Mouse (Mus musculus) heart, postnatal 36 days (tissue): ENCODE data around the gene Nbeal2. TPM values are rescaled to one million over a fixed set of nuclear protein-coding genes. Genes with fewer than 3 reads are reported as not detected.

Source experiments
- DNase-seq, 2 experiments: peaks; one replicate each; pipeline ENCODE4 v3.0.0; 2021 to 2022
- intact Hi-C: fragments of 180-260 bp; cut with DNase I; formaldehyde crosslinking; loops from one replicate; pipeline ENCODE4 v1.15.1; 2025
- total RNA-seq, 2 experiments: library from RNA; stranded (reverse); gene quantifications; 2 replicates each; pipeline ENCODE4 v1.2.3; 2021

The Nbeal2 gene
- total RNA-seq, 2 experiments from 2014 or later: 9.5 to 11.0 TPM

DNA sequence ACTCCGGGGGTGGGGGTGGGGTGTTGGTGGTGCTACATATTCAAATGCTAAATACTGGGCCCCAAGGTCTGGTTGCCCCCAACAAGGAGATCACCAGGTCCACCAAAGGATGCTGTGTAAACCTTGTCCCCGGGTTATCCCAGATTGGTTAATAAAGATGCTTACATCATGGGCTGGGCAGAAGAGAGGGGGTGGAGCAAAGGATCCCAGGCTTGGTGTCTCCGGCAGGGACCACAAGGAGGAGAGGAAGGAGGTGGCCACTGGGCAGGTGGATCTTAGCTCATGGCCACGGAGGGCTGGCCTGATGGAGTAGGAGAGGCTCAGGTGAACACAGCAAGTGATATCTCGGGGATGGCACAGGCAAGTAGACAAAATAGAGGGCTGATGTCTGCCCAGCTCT is 24.9 kb upstream of the Nbeal2 start:
- no peak for DNase-seq
- intact Hi-C loops: no loop called here

- DNase-seq: no peak
- intact Hi-C loops: no loop called here
Measured at GRCm38 (mm10) chr9:110676492-110676911, 22.5 kb upstream of the Nbeal2 start.

GRCm38 (mm10) chr9:110673107-110673752 is 19.3 kb upstream of the Nbeal2 start:
- intact Hi-C loops: loop anchor here (2.0 kb wide), 1 partner anchor 14 kb away; no protein-coding TSS in a partner anchor
- no peak for DNase-seq

- intact Hi-C loops: loop anchor here (2.0 kb wide), 1 partner anchor 14 kb away; no protein-coding TSS in a partner anchor
- peak in 1 of 2 experiments; percentile 53 for DNase-seq
Measured at GRCm38 (mm10) chr9:110672462-110673106, 18.6 kb upstream of the Nbeal2 start.

DNA sequence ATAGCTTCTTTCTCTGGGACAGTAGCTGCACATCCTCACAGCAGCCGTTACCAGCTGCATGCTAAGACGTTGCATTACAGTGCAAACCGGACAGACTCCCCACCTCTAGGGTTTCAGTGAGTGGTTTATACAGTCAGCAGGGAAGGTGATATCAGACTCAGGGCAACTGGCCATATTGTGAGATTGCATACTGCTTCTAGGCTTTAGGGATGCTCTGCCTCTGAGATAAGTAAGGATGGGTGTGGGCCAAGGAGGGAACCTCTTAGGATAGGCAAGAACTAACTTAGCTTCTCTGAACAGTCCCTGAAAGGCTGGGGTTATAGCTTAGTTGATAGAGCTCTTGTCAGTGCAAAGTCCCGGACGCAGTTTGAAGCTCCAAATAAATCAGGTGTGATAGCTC is 15.8 kb upstream of the Nbeal2 start:
- intact Hi-C loops: loop anchor here (2.0 kb wide), 1 partner anchor 39 kb away; no protein-coding TSS in a partner anchor
- no peak for DNase-seq

DNA sequence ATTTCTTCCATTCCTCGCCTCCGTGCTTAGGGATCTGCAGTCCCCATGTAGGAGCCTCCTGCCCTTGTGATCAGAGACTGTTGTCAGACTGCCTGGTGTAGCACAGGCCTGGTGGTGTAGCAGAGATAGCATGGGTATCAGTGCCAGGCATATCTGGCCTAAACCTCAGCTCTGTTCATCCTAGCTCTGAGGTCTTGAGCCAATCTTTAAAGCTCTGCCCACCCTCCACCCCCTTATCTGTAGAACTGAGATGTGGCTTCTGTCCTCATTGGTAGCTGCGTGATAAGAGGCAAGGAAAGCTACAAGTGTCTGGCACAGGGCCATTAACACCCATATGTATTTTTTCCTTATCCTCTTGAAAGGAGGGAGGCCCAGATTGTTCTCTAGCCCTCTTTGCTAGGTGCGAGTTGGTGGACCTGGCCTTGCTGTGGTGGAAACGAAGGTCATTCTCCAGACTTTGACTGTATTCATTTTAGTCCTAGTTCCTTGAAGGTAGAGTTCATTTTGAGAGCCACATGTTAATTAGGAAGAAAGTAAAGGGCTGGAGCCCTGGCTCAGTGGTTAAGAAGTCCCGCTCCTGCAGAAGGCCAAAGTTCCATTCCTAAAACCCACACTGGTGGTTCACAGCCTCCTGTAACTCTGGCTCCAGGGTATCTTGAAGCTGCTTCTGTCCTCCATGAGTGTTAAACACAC is 14.8 kb upstream of the Nbeal2 start:
- intact Hi-C loops: no loop called here
- no peak for DNase-seq

GRCm38 (mm10) chr9:110667219-110667836 is 13.4 kb upstream of the Nbeal2 start:
- intact Hi-C loops: no loop called here
- no peak for DNase-seq

DNA sequence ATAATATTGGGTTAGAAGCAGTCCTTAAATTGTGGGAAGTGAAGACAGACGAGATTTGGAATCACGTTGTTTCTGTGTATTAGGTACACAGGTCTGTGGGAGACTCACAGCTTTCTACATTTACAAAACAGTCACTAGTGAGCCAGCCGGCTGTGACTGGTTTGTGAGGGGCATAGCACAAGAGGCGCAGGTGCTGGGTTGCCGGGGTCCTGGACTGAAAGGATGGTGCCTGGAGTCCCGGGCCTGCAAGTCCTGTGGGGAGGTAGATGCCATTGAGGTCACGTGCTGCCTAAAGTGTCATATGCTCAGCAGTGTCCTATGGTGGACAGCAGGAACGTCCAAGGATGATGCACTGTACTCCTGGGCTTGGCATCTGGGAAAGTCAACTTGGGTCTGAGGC is 12.4 kb upstream of the Nbeal2 start:
- intact Hi-C loops: no loop called here

DNA sequence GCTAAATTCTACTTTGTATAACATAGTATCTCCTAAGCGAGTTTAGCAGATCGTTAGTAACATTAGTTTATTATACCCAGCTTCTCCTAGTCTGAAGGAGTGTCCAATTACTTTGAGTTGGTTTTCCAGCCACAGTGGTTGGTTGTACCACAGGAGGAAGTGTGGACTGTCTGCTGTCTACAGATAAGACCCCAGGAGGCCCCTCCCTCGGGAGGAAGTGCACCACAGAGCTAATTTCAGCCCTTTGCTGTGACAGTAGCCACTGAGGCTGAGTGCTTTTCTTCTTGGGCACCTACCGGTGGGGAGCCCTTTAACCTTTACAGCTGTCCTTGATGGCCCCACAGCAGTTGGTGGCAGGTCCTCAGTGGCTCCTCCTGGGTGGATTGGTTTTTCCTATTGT is 12.0 kb upstream of the Nbeal2 start:
- intact Hi-C loops: no loop called here
- DNase-seq: peak in 1 of 2 experiments; percentile 48

More for the DNA sequence above, 12.4 kb upstream of the Nbeal2 start:
- DNase-seq: no peak

GRCm38 (mm10) chr9:110662844-110663243 is 8.9 kb upstream of the Nbeal2 start:
- DNase-seq: no peak
- intact Hi-C loops: no loop called here

DNA sequence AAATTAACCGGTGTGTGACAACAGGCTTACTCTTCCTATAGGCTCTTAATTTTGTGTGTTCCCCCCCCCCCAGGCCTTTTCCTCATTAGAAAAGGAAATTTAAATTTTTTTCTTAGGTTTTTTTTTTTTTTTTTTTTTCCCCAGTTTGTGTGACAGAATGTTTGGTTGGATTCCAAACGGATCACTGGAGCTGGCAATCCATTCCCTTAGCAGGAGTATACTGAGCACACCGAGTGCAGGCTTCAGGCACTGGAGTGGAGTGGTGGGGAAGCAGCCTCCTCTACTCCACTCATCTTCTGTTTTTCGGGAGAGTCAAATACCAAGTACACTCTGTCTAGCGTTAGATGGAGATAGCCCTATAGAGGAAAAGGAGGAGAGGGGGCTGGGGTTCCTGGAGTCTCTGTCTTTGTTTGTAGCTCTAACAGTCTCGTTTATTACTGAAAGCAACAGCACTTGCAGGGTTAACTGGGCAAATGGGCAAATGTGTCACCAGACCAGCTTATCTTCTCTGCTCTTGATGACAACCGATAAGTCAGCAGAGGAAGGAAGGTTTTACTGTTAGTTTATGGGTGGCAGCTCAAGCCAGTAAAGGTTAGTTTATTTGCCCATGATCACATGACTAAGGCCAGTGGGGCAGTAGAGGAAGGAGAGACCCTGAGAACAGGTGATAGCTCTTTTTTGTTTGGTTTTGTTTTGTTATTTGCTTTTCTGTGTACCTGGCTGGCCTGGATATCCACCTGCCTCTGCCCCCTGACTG is 7.1 kb upstream of the Nbeal2 start:
- intact Hi-C loops: no loop called here
- no peak for DNase-seq

DNA sequence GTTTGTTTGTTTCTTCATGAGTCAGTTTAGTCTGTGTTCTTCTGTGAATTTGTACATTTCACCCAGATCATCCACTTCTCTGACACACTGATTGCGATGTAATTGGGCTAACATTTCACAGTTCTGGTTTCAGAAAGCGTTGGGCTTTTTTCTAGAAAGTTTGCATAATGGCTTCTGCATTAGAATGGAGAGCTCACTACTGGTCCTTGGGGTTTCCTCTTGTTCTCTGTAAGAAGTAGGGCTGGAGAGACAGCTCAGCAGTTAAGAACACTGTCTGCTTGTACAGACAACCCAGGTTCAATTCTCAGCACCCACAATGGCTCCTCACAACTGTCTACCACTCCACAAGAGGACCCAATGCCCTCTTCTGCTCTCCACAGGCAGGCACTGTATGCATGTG is 6.2 kb upstream of the Nbeal2 start:
- intact Hi-C loops: no loop called here
- DNase-seq: no peak

DNA sequence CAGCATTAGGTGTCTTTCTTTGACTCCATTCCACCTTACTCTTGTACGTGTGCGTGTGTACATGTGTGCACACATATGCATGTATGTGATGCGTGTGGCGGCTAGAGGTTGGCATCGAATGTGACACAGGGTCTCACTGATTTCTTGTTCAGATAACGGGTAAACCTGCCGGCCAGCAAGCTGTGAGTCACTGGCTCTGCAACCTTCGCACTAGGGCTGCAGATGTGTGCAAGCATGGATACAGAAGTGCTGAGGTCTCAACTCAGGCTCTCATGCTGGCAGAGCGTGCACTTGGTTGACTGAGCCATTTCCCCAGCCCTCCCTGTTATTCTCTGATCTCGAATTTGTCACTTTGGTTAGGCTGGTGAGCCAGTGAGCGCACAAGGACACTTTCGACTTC is 5.6 kb upstream of the Nbeal2 start:
- no peak for DNase-seq
- intact Hi-C loops: loop anchor here (2.0 kb wide), 1 partner anchor 13 kb away; no protein-coding TSS in a partner anchor

DNA sequence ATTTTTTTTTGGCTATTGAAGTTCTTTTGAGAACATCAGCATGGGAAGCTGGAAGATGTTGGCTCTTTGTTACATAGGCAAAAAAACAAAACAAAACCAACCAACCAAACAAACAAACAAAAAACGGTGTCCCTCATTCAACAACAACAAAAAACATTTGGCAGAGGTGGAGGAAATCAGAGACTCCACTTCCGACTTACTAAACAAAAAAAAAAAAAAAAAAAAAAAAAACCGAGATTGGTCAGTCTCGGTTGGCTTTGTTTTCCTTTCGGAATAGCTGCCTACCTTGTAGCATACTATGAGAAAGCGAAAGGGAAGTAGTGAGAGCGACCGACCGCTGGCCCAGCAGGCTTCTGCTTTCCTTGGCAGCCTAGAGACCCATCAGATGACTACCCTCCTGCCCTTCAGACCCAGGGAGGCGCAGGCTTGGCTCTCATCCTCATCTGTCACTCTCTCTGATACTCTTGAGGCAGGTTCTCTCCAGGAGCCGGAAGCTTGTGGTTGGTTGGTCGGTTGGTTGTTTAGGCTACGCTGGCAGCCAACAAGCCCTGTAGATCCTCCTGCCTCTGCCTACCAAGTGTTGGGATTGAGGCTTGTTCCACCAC is 3.6 kb upstream of the Nbeal2 start:
- intact Hi-C loops: loop anchor here (2.0 kb wide), 1 partner anchor 15 kb away; no protein-coding TSS in a partner anchor
- peak; percentile 54 to 60 for DNase-seq

- DNase-seq: peak; percentile 94 to 99
- intact Hi-C loops: no loop called here
Measured at GRCm38 (mm10) chr9:110656249-110657221, 2.6 kb upstream of the Nbeal2 start, which contains the start of gene Ccdc12. Gene Ccdc12 (plus strand): TSS chr9:110656503.

- DNase-seq: no peak
- intact Hi-C loops: no loop called here
Measured at GRCm38 (mm10) chr9:110655651-110656007, 1.7 kb upstream of the Nbeal2 start.

- intact Hi-C loops: no loop called here
- DNase-seq: no peak
Measured at GRCm38 (mm10) chr9:110654726-110655650, 1.0 kb upstream of the Nbeal2 start.
